Mouse (Mus musculus): Measurements from ENCODE around the gene Tyrobp.

The Tyrobp gene

GRCm38 (mm10) chr7:30463568-30463967 is 50.0 kb downstream of the Tyrobp start:
- no peak for DNase-seq (ENCODE audit: low spot score in 2 of 2)

GRCm38 (mm10) chr7:30463996-30464395 is 50.4 kb downstream of the Tyrobp start:
- no peak for DNase-seq (ENCODE audit: low spot score in 2 of 2)

GRCm38 (mm10) chr7:30464816-30465300 is 51.3 kb downstream of the Tyrobp start:
- no peak for DNase-seq (ENCODE audit: low spot score in 2 of 2)

Measured in natural killer cell, adult 2 months (primary cell).